Mouse (Mus musculus): Measurements from ENCODE around the gene Idh3a. TPM values are rescaled to one million over a fixed set of nuclear protein-coding genes. Genes with fewer than 3 reads are reported as not detected.
A peak's percentile ranks its signal among the peaks of the same experiment; 100 is the strongest.
"Not testable (repeated sequence)": the region's sequence is repeated elsewhere in the genome, so short reads cannot be mapped to it uniquely, and the experiment has no call there.

Gene Idh3a
- polyA plus RNA-seq, 1 experiment from 2014 or later = 97.1 TPM

DNA sequence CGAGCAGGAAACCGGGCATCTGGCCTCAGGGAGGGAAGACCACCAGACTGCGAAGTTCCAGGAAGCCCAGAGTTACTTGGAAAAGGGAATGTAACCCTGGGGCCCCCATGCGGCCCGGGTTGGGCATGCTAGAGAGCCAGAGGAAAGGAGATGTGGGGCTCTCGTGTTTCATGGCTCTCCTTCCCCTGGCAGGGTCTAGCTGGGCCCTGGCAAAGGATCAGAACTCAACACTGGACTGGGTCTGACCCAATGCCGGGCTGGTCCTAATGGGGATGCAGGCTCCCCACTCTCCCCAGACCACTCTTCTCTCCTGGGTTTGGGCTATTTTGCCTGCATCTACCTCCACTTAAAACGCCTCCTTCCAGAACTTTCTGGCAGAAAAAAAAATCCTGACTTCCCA lies 27.4 kb upstream of the Idh3a start:
- H3K27ac ChIP-seq = no peak overlapping the region
- no peak overlapping the region for H3K4me3 ChIP-seq
- no peaks in the 10 kb centered on the region for H3K27me3 ChIP-seq
- H3K9ac ChIP-seq = no peak overlapping the region
- peaks cover 12% of the 10 kb centered on the region; the same call in 1 of the 2 replicates for H3K4me1 ChIP-seq
- peak overlapping the region; percentile 85 for H3K4me2 ChIP-seq (replicated peaks)
- no peak for ATAC-seq (ENCODE audit: low FRiP score, low read depth)
- 78% methylated on average over 8 of the region's 8 CpGs for WGBS
- no peaks in the 10 kb centered on the region for H3K9me3 ChIP-seq
- H3K36me3 ChIP-seq = no peaks in the 10 kb centered on the region

GRCm38 (mm10) chr9:54559771-54560471 lies 26.2 kb upstream of the Idh3a start, which contains the start of gene Cib2:
Gene Cib2, minus strand, starts transcription at chr9:54560218.
- H3K36me3 ChIP-seq = no peaks in the 10 kb centered on the region
- peak; percentile 94 for ATAC-seq (ENCODE audit: low FRiP score, low read depth)
- no peak within 1 kb of the TSS for H3K27ac ChIP-seq
- no peaks in the 10 kb centered on the region for H3K27me3 ChIP-seq
- no peaks in the 10 kb centered on the region for H3K9me3 ChIP-seq
- peaks cover 12% of the 10 kb centered on the region; the same call in 1 of the 2 replicates for H3K4me1 ChIP-seq
- peak within 1 kb of the TSS; percentile 72 for H3K9ac ChIP-seq
- peak within 1 kb of the TSS; percentile 85 for H3K4me2 ChIP-seq (replicated peaks)
- H3K4me3 ChIP-seq = peak within 1 kb of the TSS; percentile 62
- 1% methylated on average over 44 of the region's 54 CpGs for WGBS

- Histone ChIP-seq H3K27ac (no peak overlapping the region), H3K4me3 (no peak overlapping the region), H3K4me1 (peaks cover 12% of the 10 kb centered on the region; the same call in 1 of the 2 replicates), H3K36me3 (no peaks in the 10 kb centered on the region), H3K9me3 (no peaks in the 10 kb centered on the region), H3K9ac (no peak overlapping the region), H3K4me2 (replicated peaks) (no peak overlapping the region), H3K27me3 (no peaks in the 10 kb centered on the region)
- 84% methylated on average over 8 of the region's 8 CpGs for WGBS
- ATAC-seq (ENCODE audit: low FRiP score, low read depth) = no peak
These were observed 25.1 kb upstream of the Idh3a start for GRCm38 (mm10) chr9:54560831-54561601.

GRCm38 (mm10) chr9:54566958-54567357 lies 19.2 kb upstream of the Idh3a start:
- Histone ChIP-seq H3K9me3 (no peaks in the 10 kb centered on the region), H3K9ac (no peak overlapping the region), H3K4me2 (replicated peaks) (no peak overlapping the region), H3K4me3 (no peak overlapping the region), H3K27me3 (no peaks in the 10 kb centered on the region), H3K4me1 (no peaks in the 10 kb centered on the region), H3K27ac (no peak overlapping the region; the same call in 1 of the 2 replicates), H3K36me3 (no peaks in the 10 kb centered on the region)
- ATAC-seq (ENCODE audit: low FRiP score, low read depth) = no peak
- 58% methylated on average over 4 of the region's 4 CpGs for WGBS

DNA sequence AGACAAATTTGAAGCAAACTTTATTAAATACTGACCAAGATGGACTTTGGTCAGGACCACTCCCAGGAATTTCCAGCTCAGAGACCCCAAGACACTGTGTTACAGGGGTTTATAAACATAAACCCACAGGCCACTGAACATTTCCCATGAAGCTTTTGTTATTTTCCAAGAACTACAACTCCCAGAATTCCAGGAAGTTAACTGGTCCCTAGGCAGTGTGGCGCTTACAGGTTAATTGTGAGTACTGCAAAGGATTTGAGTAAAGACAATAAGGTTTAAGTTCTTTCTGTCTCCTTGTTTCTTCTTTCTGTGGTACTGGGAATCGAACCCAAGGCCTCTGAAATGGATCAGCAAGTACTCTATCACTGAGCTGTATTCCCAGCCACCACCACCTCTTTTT lies 17.4 kb upstream of the Idh3a start:
- WGBS = 32% methylated on average over 2 of the region's 2 CpGs
- H3K9ac ChIP-seq = no peak overlapping the region
- H3K4me1 ChIP-seq = no peaks in the 10 kb centered on the region
- no peak overlapping the region for H3K4me2 ChIP-seq (replicated peaks)
- no peaks in the 10 kb centered on the region for H3K36me3 ChIP-seq
- no peak overlapping the region for H3K4me3 ChIP-seq
- ATAC-seq (ENCODE audit: low FRiP score, low read depth) = no peak
- H3K27ac ChIP-seq = no peak overlapping the region
- H3K9me3 ChIP-seq = no peaks in the 10 kb centered on the region
- no peaks in the 10 kb centered on the region for H3K27me3 ChIP-seq

DNA sequence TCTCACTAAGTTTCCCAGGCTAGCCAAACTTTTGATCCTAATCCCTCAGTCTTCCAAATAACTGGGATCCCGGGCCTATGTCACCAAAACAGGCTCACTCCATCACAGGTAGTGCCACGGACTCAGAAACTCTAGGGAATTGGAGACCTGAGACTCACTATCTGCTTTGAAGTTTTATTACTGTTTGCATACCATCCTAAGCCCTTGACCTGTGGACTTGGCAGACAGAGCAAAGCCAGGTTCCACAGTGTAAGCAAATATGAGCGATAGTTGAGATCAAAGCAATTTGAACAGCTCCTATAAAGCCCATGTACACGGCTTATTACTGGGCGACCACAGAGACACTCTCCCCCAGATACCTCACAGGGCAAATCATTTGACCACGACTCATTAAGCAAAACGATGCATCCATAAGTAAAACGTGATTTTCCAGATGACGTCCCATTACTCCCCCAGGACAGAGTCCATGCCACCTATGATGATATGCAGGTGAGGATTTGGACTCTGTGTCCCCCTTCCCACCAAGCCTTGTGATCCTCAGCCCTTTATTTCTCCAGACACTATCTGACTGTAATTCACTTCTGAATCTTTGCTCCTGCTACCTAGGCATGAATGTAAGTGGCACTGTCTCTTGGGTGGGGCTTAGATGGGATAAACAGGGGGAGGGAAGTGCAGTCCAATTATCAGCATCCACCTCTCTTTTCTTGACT lies 14.8 kb upstream of the Idh3a start:
- 60% methylated on average over 9 of the region's 9 CpGs for WGBS
- ATAC-seq (ENCODE audit: low FRiP score, low read depth) = no peak
- Histone ChIP-seq H3K4me3 (no peak overlapping the region), H3K27ac (no peak overlapping the region), H3K4me1 (no peaks in the 10 kb centered on the region), H3K9ac (no peak overlapping the region), H3K36me3 (no peaks in the 10 kb centered on the region), H3K27me3 (no peaks in the 10 kb centered on the region), H3K4me2 (replicated peaks) (no peak overlapping the region), H3K9me3 (no peaks in the 10 kb centered on the region)

DNA sequence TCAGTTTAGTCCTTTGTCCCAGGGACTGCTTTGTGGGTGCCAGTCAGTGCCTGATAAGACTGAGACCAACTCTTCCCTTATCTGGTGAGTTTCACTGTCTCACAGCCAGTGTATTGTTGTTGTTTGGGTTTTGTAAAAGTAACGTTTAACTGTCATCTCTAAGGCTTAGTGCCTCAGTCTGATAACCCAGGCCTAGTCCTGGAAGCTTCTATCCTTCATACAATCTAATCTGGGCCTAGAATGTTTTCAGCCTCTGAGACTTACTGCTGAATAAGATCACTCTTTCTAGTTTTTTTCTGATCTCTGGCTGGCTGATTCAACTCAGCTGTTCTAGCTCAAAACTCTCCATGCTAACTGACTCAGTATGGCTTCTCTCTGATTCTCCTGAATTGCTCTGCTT lies 2.4 kb upstream of the Idh3a start:
- H3K4me3 ChIP-seq = no peak overlapping the region
- H3K4me2 ChIP-seq (replicated peaks) = no peak overlapping the region
- H3K4me1 ChIP-seq = peaks cover 16% of the 10 kb centered on the region
- 81% methylated on average over 1 of the region's 1 CpGs for WGBS
- peaks cover 3% of the 10 kb centered on the region; the same call in 1 of the 2 replicates for H3K9me3 ChIP-seq
- H3K36me3 ChIP-seq = no peaks in the 10 kb centered on the region
- no peak overlapping the region for H3K27ac ChIP-seq
- no peak overlapping the region for H3K9ac ChIP-seq
- no peaks in the 10 kb centered on the region for H3K27me3 ChIP-seq
- ATAC-seq (ENCODE audit: low FRiP score, low read depth) = no peak

- not testable (repeated sequence) for H3K27ac ChIP-seq; H3K9me3 ChIP-seq; H3K27me3 ChIP-seq; H3K36me3 ChIP-seq; H3K4me3 ChIP-seq; H3K9ac ChIP-seq; H3K4me2 ChIP-seq (replicated peaks); ATAC-seq (ENCODE audit: low FRiP score, low read depth)
- peaks cover 16% of the 10 kb centered on the region for H3K4me1 ChIP-seq
- 81% methylated on average over 2 of the region's 2 CpGs for WGBS
These were observed 2.0 kb upstream of the Idh3a start for GRCm38 (mm10) chr9:54584127-54584526.

DNA sequence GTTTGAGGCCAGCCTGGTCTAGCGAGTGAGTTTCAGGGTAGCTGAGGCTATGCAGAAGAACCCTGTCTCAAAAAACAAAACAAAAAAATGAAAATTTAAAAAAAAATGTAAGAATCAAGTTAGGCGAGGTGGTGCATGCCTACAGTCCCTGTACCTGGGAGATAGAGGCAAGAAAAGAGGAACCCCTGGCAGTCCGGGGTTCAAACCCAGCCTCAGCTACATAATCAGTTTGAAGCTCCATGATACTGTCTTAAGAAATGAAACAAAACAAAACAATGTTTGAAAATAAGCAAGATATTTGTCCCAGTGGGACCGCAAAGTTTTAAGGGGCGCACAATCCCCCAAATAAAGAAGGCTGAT lies 315 bp upstream of the Idh3a start:
- peaks cover 6% of the 10 kb centered on the region for H3K36me3 ChIP-seq
- no peak overlapping the region for H3K27ac ChIP-seq
- H3K4me2 ChIP-seq (replicated peaks) = peak overlapping the region; percentile 94
- peak overlapping the region; percentile 95 for H3K4me3 ChIP-seq
- H3K9ac ChIP-seq = peak overlapping the region; percentile 50
- ATAC-seq (ENCODE audit: low FRiP score, low read depth) = no peak
- 33% methylated on average over 5 of the region's 5 CpGs for WGBS
- H3K4me1 ChIP-seq = peaks cover 16% of the 10 kb centered on the region
- H3K27me3 ChIP-seq = no peaks in the 10 kb centered on the region
- no peaks in the 10 kb centered on the region for H3K9me3 ChIP-seq

GRCm38 (mm10) chr9:54587863-54588262 lies 1.7 kb downstream of the Idh3a start:
- ATAC-seq (ENCODE audit: low FRiP score, low read depth) = no peak
- no peak overlapping the region for H3K4me3 ChIP-seq
- H3K4me1 ChIP-seq = peaks cover 16% of the 10 kb centered on the region
- H3K27me3 ChIP-seq = no peaks in the 10 kb centered on the region
- H3K9me3 ChIP-seq = no peaks in the 10 kb centered on the region
- 54% methylated on average over 4 of the region's 4 CpGs for WGBS
- no peak overlapping the region for H3K27ac ChIP-seq
- peaks cover 23% of the 10 kb centered on the region for H3K36me3 ChIP-seq
- peak overlapping the region; percentile 89 for H3K9ac ChIP-seq
- peak overlapping the region; percentile 94; the same call in 1 of the 2 replicates for H3K4me2 ChIP-seq (replicated peaks)

- not testable (repeated sequence) for H3K4me3 ChIP-seq; H3K4me1 ChIP-seq; H3K9ac ChIP-seq; H3K27me3 ChIP-seq; H3K27ac ChIP-seq; H3K9me3 ChIP-seq; ATAC-seq (ENCODE audit: low FRiP score, low read depth); H3K4me2 ChIP-seq (replicated peaks)
- peaks cover 79% of the 10 kb centered on the region for H3K36me3 ChIP-seq
- 84% methylated on average over 4 of the region's 4 CpGs for WGBS
These were observed 7.5 kb downstream of the Idh3a start for GRCm38 (mm10) chr9:54593652-54594051.

Data from limb, embryonic 13.5 days (tissue).